Mouse (Mus musculus) heart, embryonic 15.5 days (tissue): ENCODE results near the gene Srsf5. TPM values are rescaled to one million over a fixed set of nuclear protein-coding genes. Genes with fewer than 3 reads are reported as not detected.

Experiments used
- ATAC-seq: fragments of 200-750 bp; cut with Nextera tagmentation; replicated peaks from 2 replicates; pipeline ENCODE4 v1.8.0; 2017; ENCODE audit warnings: low read depth, moderate TSS enrichment; ENCODE audit not compliant: insufficient number of reproducible peaks, insufficient read depth, low FRiP score
- H3K27ac ChIP-seq: fragments of 300-500 bp; sonication (generic); 2 replicates; pipeline ENCODE4 v1.5.1; 2015; ENCODE audit warnings: mild to moderate bottlenecking, inconsistent platforms
- H3K27me3 ChIP-seq: fragments of 300-500 bp; sonication (generic); 2 replicates; pipeline ENCODE4 v1.6.1; 2015; ENCODE audit warnings: inconsistent platforms
- H3K36me3 ChIP-seq: fragments of 300-500 bp; sonication (generic); 2 replicates; pipeline ENCODE4 v1.6.1; 2015; ENCODE audit warnings: mild to moderate bottlenecking, inconsistent platforms
- H3K4me1 ChIP-seq: fragments of 300-500 bp; sonication (generic); replicated peaks from 2 replicates; pipeline ENCODE4 v1.6.1; 2015; ENCODE audit warnings: inconsistent platforms
- H3K4me2 ChIP-seq: fragments of 300-500 bp; sonication (generic); 2 replicates; pipeline ENCODE4 v1.6.1; 2015; ENCODE audit warnings: inconsistent platforms, mild to moderate bottlenecking, moderate library complexity
- H3K4me3 ChIP-seq: fragments of 300-500 bp; sonication (generic); 2 replicates; pipeline ENCODE4 v1.5.1; 2015; ENCODE audit warnings: mild to moderate bottlenecking, inconsistent platforms
- H3K9ac ChIP-seq: fragments of 300-500 bp; sonication (generic); 2 replicates; pipeline ENCODE4 v1.6.1; 2015; ENCODE audit warnings: mild to moderate bottlenecking, inconsistent platforms
- H3K9me3 ChIP-seq: fragments of 300-500 bp; sonication (generic); replicated peaks from 2 replicates; pipeline ENCODE4 v1.6.1; 2016; ENCODE audit warnings: inconsistent platforms
- WGBS: fragments of 180-500 bp; shearing (Covaris S2); methylation state at CpG from one replicate; pipeline ENCODE4 v1.1.7; 2015; ENCODE audit warnings: mixed read lengths; 5-methylcytosine and 5-hydroxymethylcytosine counted together
- polyA plus RNA-seq: library from polyadenylated mRNA; unstranded; fragments of >200 nt; fragmentation: Nextera tagmentation; extraction: Ambion mirVana; gene quantifications from 2 replicates; pipeline ENCODE4 v1.2.1, GENCODE M21; 2015

The Srsf5 gene
- polyA plus RNA-seq, 1 experiment from 2014 or later, result 332 TPM

- H3K4me2 ChIP-seq, result peak overlapping the region; percentile 41
- 6% methylated on average over 33 of the region's 33 CpGs for WGBS
- H3K27ac ChIP-seq, result no peak overlapping the region
- peaks cover 32% of the 10 kb centered on the region for H3K27me3 ChIP-seq
- peak overlapping the region; percentile 18 for H3K4me3 ChIP-seq
- H3K4me1 ChIP-seq, result peaks cover 4% of the 10 kb centered on the region; the same call in 1 of the 2 replicates
- H3K36me3 ChIP-seq, result no peaks in the 10 kb centered on the region
- H3K9ac ChIP-seq, result no peak overlapping the region
- no peak for ATAC-seq
- no peaks in the 10 kb centered on the region for H3K9me3 ChIP-seq
Observed at GRCm38 (mm10) chr12:80998528-80999221, 53.4 kb downstream of the Srsf5 start.

Other genes starting within 250 kb of the Srsf5 start
- not detected in 2 replicates for gene Ccdc177, start 184.8 kb upstream of the Srsf5 start, polyA plus RNA-seq
- gene Susd6, start 155.0 kb upstream of the Srsf5 start, polyA plus RNA-seq, result 16.4 and 19.6 TPM in 2 replicates
- 0.64 and 0.67 TPM in 2 replicates for gene Slc10a1, start 23.2 kb downstream of the Srsf5 start, polyA plus RNA-seq
- 7.0 and 9.1 TPM in 2 replicates for gene Smoc1, start 81.3 kb downstream of the Srsf5 start, polyA plus RNA-seq